Mouse (Mus musculus): ENCODE results near the gene Cc2d2a.
A peak's percentile ranks its signal among the peaks of the same experiment; 100 is the strongest.

The Cc2d2a gene

DNA sequence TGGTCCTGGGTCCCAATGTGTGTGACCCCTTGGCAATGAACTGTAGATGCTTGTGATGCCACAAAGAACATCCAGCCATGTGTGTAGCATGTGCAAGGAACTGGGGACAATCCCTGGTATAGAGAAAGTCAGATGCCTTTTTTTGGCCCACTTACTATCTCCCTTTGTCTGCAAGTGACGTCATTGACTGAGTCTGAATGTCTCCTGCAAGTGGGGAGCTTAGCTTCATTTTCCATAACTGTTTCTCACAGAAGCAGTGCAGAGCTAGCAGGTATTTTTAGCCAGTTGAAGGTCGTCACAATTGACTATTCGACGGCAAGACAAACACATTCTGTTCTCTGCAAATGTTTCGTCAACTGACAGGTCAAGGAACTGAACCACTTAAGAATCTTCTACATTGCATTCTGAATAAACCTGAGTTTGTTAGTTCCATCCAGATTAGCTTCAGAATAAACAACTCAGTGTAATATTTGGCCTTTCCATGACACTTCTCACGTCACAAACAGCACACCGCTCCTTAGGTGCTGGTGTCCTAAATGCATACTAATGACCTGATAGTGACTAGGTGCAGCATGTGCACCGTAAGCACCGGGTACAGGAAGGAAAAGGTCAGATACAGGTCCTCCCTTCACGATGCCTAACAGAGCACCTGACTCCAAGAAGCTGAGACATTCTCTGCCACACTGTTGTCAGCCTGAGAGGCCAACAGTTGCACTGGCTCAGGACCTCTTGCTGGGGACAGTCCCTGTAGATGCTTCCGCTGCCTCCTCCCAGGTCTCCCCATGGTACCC lies 66.4 kb downstream of the Cc2d2a start:
- DNase-seq (ENCODE audit: low spot score) = no peak

GRCm38 (mm10) chr5:43732381-43732780 lies 70.2 kb downstream of the Cc2d2a start:
- DNase-seq (ENCODE audit: low spot score) = no peak

DNA sequence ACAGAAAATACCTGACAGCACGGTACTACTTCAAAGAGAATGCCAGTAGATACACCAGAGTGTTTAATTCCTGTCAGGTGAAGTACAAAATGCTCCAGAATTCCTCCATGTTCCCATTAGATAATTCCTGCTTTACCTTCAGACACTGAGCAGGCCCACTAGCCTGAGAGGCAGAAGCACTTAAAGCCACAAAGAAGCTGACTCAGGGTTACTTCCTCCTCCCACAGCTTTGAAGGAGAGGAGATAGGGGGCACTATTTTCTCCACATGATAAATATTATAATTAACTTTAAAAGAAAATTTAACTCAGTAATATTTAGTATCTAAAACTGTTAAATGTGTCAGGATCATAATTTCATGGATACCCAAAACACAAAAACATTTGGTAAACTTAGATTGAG lies 82.0 kb downstream of the Cc2d2a start:
- DNase-seq (ENCODE audit: low spot score) = no peak

GRCm38 (mm10) chr5:43745156-43745555 lies 83.0 kb downstream of the Cc2d2a start:
- no peak for DNase-seq (ENCODE audit: low spot score)

DNA sequence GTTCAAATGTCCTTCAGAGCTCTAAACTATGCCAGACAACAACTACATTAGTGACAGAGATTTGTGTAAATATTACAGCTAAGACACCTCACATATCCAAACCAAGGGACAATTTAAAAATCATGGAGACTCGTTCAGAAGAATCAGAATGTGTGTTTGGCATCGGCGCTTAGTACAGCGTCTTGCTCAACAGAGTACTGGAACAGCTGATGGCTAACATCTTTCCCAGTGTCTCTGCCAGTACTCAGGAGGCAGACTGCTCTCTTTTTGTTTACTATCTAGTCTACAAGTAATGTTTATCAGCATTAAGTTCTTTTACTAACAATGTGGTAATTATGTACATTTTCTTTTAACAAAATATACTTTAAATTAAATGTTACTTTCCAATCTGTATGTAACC lies 85.9 kb downstream of the Cc2d2a start:
- DNase-seq (ENCODE audit: low spot score) = no peak

DNA sequence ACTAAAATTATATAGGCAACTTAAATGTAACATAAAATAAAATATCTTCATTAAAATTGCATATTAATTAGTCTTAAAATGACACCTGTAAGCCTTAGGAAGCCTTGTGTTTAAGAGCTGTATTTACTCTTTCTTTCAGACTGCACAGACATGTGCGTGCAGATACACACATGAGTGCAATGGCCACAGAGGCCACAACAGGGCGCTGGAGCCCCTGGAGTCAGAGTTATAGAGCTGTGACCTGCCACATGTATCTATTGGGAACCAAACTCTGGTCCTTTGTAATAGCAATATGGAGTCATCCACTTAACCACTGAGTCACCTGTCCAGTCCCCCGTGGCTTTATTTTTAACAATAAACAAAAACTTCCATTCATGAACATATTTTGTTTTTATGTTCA lies 86.9 kb downstream of the Cc2d2a start:
- no peak for DNase-seq (ENCODE audit: low spot score)

- DNase-seq (ENCODE audit: low spot score) = no peak
Measured at GRCm38 (mm10) chr5:43770618-43771354, 108.6 kb downstream of the Cc2d2a start.

GRCm38 (mm10) chr5:43771555-43771954 lies 109.4 kb downstream of the Cc2d2a start:
- DNase-seq (ENCODE audit: low spot score) = no peak

- no peak for DNase-seq (ENCODE audit: low spot score)
Measured at GRCm38 (mm10) chr5:43776407-43776806, 114.3 kb downstream of the Cc2d2a start.

DNA sequence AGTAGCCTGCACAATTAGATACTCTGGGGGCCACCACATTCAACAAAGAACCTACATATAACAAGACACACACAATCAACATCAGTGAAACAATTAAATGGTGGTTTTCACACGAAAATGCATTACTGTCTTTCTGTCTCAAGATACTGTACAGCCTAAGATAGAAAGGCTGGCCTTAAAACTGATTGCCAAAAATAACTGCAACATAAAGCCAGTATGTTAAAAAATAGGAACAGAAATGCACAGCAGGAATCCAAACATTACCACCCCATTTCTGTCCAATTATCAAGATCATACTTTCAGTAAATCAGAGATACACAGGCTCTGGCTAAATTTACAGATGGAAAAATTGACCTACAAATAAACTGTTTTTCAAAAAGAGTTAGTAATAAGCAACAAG lies 114.8 kb downstream of the Cc2d2a start:
- DNase-seq (ENCODE audit: low spot score) = no peak

- DNase-seq (ENCODE audit: low spot score) = no peak
Measured at GRCm38 (mm10) chr5:43778583-43778982, 116.4 kb downstream of the Cc2d2a start.

- peak; percentile 36 for DNase-seq (ENCODE audit: low spot score)
Measured at GRCm38 (mm10) chr5:43781423-43781976, 119.4 kb downstream of the Cc2d2a start.

DNA sequence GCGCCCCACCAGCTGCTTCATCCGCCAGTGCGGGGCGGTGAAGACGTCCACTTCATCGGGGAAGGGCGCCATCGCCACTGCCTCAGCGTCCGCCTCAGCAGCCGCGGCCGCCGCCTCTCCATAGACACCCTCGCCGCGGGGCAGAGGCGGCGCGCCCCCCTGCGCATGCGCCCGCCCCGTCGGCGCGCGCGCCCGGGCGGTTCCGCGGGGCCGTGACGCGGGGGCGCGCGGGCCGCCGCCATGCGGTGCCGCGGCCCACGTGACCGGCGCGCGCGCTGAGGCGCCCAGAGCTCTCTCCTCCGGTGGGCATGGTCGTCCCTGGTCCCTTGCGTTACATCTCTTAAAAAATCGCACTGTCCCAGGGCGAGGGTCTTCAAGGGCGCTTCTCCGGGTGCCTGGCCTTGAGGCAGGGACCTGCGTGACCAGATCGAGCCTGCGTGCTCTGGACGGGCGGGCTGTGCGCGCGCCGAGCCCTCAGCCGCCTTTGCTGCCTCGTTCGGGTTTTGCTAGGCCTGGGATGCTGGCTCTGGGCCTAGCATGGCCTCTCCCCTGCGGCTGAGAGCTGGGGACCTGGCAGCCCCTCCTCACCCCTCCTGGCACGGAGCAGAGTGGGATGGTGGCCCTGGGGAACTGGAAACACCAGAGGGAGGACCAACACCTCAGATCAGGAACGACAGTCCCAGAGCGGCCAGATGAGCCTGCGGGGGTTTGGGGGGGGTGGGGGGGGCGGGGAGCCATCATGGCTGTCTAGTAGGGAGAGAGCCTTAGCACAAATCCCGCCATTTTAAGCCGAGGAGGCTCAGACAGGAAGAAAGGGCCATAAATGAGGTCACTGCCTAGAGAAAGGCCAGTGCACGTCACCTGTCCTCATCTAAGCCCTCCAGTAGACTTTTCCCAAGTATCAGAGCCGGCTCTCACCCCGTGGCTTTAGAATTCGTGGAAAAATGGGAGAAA lies 120.1 kb downstream of the Cc2d2a start:
- peak; percentile 68 for DNase-seq (ENCODE audit: low spot score)

GRCm38 (mm10) chr5:43783996-43784395 lies 121.8 kb downstream of the Cc2d2a start:
- no peak for DNase-seq (ENCODE audit: low spot score)

DNA sequence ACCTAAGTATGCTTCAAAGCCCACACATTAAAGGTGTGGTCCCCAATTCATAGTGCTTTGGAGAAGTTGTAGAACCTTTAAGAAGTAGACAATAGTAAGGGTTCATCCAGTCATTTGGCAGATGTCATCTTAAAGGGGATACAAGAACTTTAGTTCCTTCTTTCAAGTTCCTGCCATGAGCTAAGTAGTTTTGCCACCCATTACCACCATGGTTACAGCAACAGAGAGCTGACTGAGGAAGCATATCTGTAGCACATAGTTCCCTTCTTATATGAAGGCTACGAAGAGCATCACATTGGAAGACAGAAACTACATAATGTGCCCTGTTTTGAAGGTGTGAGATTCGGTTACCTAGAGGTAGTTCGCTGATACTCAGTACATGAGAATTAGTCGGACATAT lies 124.5 kb downstream of the Cc2d2a start:
- DNase-seq (ENCODE audit: low spot score) = no peak

DNA sequence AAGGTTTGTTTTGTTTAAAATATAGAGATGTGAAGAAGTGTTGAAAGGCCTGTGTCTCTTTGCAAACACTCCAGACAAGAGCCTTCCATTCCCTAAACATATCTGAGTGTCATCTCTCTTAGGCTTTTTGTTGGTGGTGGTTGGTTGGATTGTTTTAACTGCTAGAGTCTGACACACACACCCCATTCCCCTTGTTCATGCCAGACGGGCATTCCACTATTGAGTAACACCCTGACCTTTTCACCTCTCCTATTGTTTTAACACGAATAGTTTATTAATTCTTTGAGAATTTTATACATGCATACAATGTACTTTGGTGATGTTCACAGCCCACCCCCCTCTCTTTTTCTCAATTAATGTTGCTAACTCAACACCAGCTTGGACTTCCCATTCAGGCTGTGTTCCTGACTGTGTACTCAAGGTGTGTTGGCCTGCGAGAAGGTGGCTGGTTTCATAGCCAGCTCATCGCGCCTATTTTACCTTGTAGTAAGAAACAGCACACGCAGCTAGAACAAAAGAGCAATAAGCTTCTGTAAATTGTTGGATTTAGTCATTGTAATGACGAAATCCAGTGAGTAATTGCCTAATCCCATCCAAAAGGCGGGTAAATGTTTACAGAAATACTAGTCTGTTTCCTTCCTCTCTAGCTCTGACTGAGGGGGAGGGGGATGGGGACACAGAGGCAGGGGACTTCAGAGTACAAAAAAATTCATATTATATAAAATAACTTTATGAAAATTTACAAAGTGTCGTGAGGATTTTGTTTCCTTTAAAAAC lies 126.0 kb downstream of the Cc2d2a start:
- DNase-seq (ENCODE audit: low spot score) = no peak
